Mouse (Mus musculus) stomach, adult 2 months (tissue): ENCODE results near the gene Tenm1. TPM values are rescaled to one million over a fixed set of nuclear protein-coding genes. Genes with fewer than 3 reads are reported as not detected.

ENCODE experiments used
- polyA plus RNA-seq: library from polyadenylated mRNA; depleted of rRNA; stranded (reverse); fragments of >200 nt; gene quantifications from 2 replicates; pipeline ENCODE4 v1.2.3, GENCODE M21; 2012; rRNA removed

Gene Tenm1
- 0.81 and 1.0 TPM in 2 replicates for polyA plus RNA-seq

GRCm38 (mm10) chrX:43428855-43429263 is at the start of gene Tenm1:
Gene Tenm1 (minus strand): TSS chrX:43429126.

GRCm38 (mm10) chrX:42502291-42503043 is 926.5 kb downstream of the Tenm1 start, which contains the start of gene Sh2d1a:
Gene Sh2d1a (plus strand): TSS chrX:42502453.

GRCm38 (mm10) chrX:42489446-42489845 is 939.5 kb downstream of the Tenm1 start, which contains the start of gene Tex13c2:
Gene Tex13c2 (plus strand): TSS chrX:42489691.

Other genes starting within 250 kb of the Tenm1 start
- gene Tex13c1, start 162.0 kb upstream of the Tenm1 start, polyA plus RNA-seq: not detected in 2 replicates